Mouse (Mus musculus) heart, embryonic 14.5 days (tissue): Measurements from ENCODE around the gene Cldn15. TPM values are rescaled to one million over a fixed set of nuclear protein-coding genes. Genes with fewer than 3 reads are reported as not detected.

Experiments used
- ATAC-seq: fragments of 200-750 bp; cut with Nextera tagmentation; 2 replicates; pipeline ENCODE4 v1.8.0; 2017; ENCODE audit warnings: low read depth, moderate TSS enrichment; ENCODE audit not compliant: insufficient number of reproducible peaks, insufficient read depth, low FRiP score
- H3K27ac ChIP-seq, 2 experiments: fragments of 200-500 bp in 1 of 2; fragments of 300-500 bp in 1 of 2; sonication (generic) in 1 of 2; replicated peaks in 1 of 2; 2 replicates each; pipeline ENCODE4 v1.5.1; 2012 to 2014; ENCODE audit warnings: low read depth in 2 of 2, low read length in 2 of 2, control low read depth in 1 of 2, mild to moderate bottlenecking in 1 of 2, mixed read lengths in 1 of 2; ENCODE audit not compliant: control insufficient read depth in 1 of 2, insufficient read depth in 1 of 2
- H3K27me3 ChIP-seq: fragments of 300-500 bp; sonication (generic); 2 replicates; pipeline ENCODE4 v1.6.1; 2014; ENCODE audit warnings: mild to moderate bottlenecking, low read length, control low read depth; ENCODE audit not compliant: control insufficient read depth, insufficient read depth
- H3K36me3 ChIP-seq: fragments of 300-500 bp; sonication (generic); 2 replicates; pipeline ENCODE4 v1.6.1; 2014; ENCODE audit warnings: mild to moderate bottlenecking, control low read depth, low read length, mixed read lengths; ENCODE audit not compliant: control insufficient read depth, insufficient read depth
- H3K4me1 ChIP-seq, 2 experiments: fragments of 200-500 bp in 1 of 2; fragments of 300-500 bp in 1 of 2; sonication (generic) in 1 of 2; 2 replicates each; pipeline ENCODE4 v1.6.1; 2012 to 2014; ENCODE audit warnings: low read length in 2 of 2, control low read depth in 1 of 2, mixed read lengths in 1 of 2; ENCODE audit not compliant: control insufficient read depth in 2 of 2, insufficient read depth in 2 of 2
- H3K4me2 ChIP-seq: fragments of 300-500 bp; sonication (generic); 2 replicates; pipeline ENCODE4 v1.6.1; 2014; ENCODE audit warnings: mild to moderate bottlenecking, low read length
- H3K4me3 ChIP-seq, 2 experiments: fragments of 200-500 bp in 1 of 2; fragments of 300-500 bp in 1 of 2; sonication (generic) in 1 of 2; 2 replicates each; pipeline ENCODE4 v1.5.1; 2012 to 2014; ENCODE audit warnings: low read length in 2 of 2, mild to moderate bottlenecking in 2 of 2, control low read depth in 1 of 2, low read depth in 1 of 2, moderate library complexity in 1 of 2; ENCODE audit not compliant: control insufficient read depth in 1 of 2, insufficient read depth in 1 of 2
- H3K9ac ChIP-seq: fragments of 300-500 bp; sonication (generic); 2 replicates; pipeline ENCODE4 v1.6.1; 2014; ENCODE audit warnings: mild to moderate bottlenecking, low read length
- H3K9me3 ChIP-seq: fragments of 300-500 bp; sonication (generic); 2 replicates; pipeline ENCODE4 v1.6.1; 2016; ENCODE audit warnings: low read length, control low read depth; ENCODE audit not compliant: control insufficient read depth
- WGBS: fragments of 180-500 bp; shearing (Covaris S2); extraction: QIAGEN DNeasy Blood & Tissue Kit; methylation state at CpG from one replicate; pipeline ENCODE4 v1.1.7; 2014; 5-methylcytosine and 5-hydroxymethylcytosine counted together
- polyA plus RNA-seq: library from polyadenylated mRNA; unstranded; fragments of >200 nt; fragmentation: Nextera tagmentation; extraction: Ambion mirVana; gene quantifications from 2 replicates; pipeline ENCODE4 v1.2.1, GENCODE M21; 2014

Gene Cldn15
- polyA plus RNA-seq, 1 experiment from 2014 or later: 5.3 TPM

GRCm38 (mm10) chr5:136952153-136952552 is 14.3 kb upstream of the Cldn15 start:
- H3K9ac ChIP-seq: no peak overlapping the region
- no peak overlapping the region for H3K27ac ChIP-seq
- no peaks in the 10 kb centered on the region for H3K27me3 ChIP-seq
- H3K36me3 ChIP-seq: no peaks in the 10 kb centered on the region
- H3K4me2 ChIP-seq: 0 out of 2 replicates have a peak overlapping the region, but pooled peaks have one; percentile 77
- peaks cover 3 to 8% of the 10 kb centered on the region in 2 experiments; a peak in 3 of 4 replicates for H3K4me1 ChIP-seq
- no peak for ATAC-seq
- H3K9me3 ChIP-seq: no peaks in the 10 kb centered on the region
- WGBS: 55% methylated on average over 4 of the region's 4 CpGs
- H3K4me3 ChIP-seq: no peak overlapping the region

GRCm38 (mm10) chr5:136953015-136953414 is 13.4 kb upstream of the Cldn15 start, which contains the start of gene Fis1:
Gene Fis1 (plus strand): TSS chr5:136953275.
- H3K27me3 ChIP-seq: no peaks in the 10 kb centered on the region
- H3K9ac ChIP-seq: peak within 1 kb of the TSS; percentile 89
- peak within 1 kb of the TSS; percentile 77 for H3K4me2 ChIP-seq
- peak within 1 kb of the TSS; percentile 85 to 89 for H3K4me3 ChIP-seq
- ATAC-seq: peak; percentile 99
- H3K36me3 ChIP-seq: no peaks in the 10 kb centered on the region
- no peaks in the 10 kb centered on the region for H3K9me3 ChIP-seq
- WGBS: under 1% methylated on average over 23 of the region's 23 CpGs
- H3K4me1 ChIP-seq: peaks cover 3 to 8% of the 10 kb centered on the region in 2 experiments; a peak in 3 of 4 replicates
- H3K27ac ChIP-seq: peak within 1 kb of the TSS; percentile 68 to 71

DNA sequence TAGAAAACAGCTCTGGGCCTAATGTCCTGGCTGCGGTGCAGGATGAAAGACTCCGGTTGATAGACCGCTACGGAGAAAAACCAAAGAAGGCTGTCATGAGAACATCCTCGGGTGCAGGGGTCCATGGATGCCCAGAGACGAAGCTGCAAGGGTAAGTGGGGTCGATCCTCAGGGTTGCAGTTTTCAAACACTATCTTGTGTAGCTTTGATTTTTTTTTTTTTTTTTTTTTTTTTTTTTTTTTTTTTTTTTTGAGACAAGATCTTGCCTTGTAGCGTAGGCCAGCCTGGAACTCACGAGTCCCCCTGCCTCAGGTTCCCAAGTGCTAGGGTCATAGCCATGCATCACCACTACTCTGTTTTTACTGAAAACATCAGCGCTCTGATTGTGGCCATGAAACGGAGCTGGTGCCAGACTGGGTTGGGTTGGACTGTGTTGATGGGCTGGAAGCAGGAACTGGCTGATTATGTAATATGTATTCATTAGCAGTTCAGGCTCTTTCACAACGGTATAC is 12.9 kb upstream of the Cldn15 start:
- H3K4me1 ChIP-seq: peaks cover 3 to 8% of the 10 kb centered on the region in 2 experiments; a peak in 3 of 4 replicates
- no peaks in the 10 kb centered on the region for H3K36me3 ChIP-seq
- peak; percentile 14; the same call in 1 of the 2 replicates for ATAC-seq
- peak overlapping the region; percentile 85 to 89 for H3K4me3 ChIP-seq
- H3K27me3 ChIP-seq: no peaks in the 10 kb centered on the region
- peak overlapping the region; percentile 77 for H3K4me2 ChIP-seq
- no peaks in the 10 kb centered on the region for H3K9me3 ChIP-seq
- peak overlapping the region; percentile 68 to 71 for H3K27ac ChIP-seq
- 2% methylated on average over 12 of the region's 12 CpGs for WGBS
- peak overlapping the region; percentile 89 for H3K9ac ChIP-seq

DNA sequence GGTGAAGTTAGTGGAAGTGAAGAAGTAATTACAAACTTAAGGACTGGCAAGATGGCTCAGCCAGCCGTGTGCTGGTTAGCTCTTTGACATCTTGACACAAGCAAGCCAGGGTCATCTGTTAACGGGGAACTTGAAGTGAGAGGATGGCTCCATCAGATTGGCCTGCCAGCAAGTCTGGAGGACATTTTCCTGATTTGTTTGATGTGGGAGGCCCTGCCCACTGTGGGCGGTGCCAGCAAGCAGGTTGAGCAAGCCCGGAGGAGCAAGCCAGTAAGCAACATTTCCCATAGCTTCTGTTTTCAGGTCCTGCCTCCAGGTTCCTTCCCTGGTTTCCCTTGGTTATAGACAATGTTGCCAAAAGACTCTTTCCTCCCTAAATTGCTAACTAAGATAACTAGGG is 10.8 kb upstream of the Cldn15 start:
- WGBS: 69% methylated on average over 4 of the region's 4 CpGs
- Histone ChIP-seq H3K36me3 (no peaks in the 10 kb centered on the region), H3K27ac (no peak overlapping the region), H3K4me2 (no peak overlapping the region), H3K4me1 (peaks cover 3 to 8% of the 10 kb centered on the region in 2 experiments; a peak in 3 of 4 replicates), H3K9ac (no peak overlapping the region), H3K4me3 (no peak overlapping the region), H3K9me3 (no peaks in the 10 kb centered on the region), H3K27me3 (no peaks in the 10 kb centered on the region)
- no peak for ATAC-seq

DNA sequence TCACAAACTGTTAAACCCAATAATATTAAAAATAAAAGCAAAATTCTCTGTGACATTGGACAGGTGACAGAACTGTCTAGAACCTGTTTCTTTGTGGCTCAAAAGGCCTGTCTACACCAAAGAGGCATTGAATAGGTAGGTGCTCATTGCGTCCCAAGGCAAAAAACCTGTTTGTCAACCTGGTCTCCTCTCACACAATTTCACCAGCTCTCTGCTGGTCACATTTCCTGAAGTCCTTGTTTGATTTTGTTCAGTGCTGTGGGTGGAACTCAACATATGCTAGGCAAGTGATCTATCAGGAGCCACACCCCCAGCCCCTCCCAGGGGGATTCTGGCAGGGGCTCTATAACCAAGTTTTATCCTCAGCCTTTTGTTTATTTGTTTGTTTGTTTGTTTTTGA is 9.2 kb upstream of the Cldn15 start:
- H3K4me1 ChIP-seq: peaks cover 7 to 14% of the 10 kb centered on the region in 2 experiments
- ATAC-seq: no peak
- H3K4me3 ChIP-seq: no peak overlapping the region
- 96% methylated on average over 1 of the region's 1 CpGs for WGBS
- H3K27me3 ChIP-seq: no peaks in the 10 kb centered on the region
- no peak overlapping the region for H3K27ac ChIP-seq
- H3K4me2 ChIP-seq: no peak overlapping the region
- H3K9ac ChIP-seq: no peak overlapping the region
- no peaks in the 10 kb centered on the region for H3K9me3 ChIP-seq
- H3K36me3 ChIP-seq: no peaks in the 10 kb centered on the region

DNA sequence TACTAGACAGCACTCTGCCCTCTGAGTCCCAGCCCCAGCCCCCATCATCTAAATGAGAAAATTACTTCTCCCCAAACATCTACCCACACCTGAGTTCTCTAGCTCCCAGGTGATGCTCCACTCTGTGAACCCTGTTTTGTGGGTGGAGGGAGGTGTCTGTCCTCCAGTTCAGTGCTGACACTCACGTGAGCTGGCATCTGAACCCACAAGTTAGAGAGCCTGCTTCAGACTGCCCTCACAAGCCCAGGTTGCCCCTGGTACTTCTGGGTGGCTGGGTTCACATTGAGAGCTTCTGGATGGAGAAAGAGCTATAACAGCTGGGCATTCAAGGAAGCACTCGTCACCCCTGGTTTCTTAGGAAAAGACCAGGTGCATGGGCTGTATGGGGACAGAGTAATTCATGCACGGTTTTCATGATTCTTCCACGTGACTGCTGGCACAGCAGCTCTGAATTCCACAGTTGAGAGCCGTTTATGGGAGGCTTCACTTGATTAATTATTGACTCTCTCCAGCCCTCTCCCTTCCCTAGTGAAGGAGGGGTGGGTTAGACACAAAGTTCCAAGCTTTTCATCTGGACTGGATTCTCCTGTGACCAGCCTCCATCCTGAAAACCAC is 7.3 kb upstream of the Cldn15 start:
- Histone ChIP-seq H3K4me3 (no peak overlapping the region), H3K9ac (no peak overlapping the region), H3K27me3 (no peaks in the 10 kb centered on the region), H3K4me1 (peaks cover 6 to 16% of the 10 kb centered on the region in 2 experiments), H3K9me3 (no peaks in the 10 kb centered on the region), H3K27ac (no peak overlapping the region), H3K4me2 (no peak overlapping the region), H3K36me3 (peaks cover 14% of the 10 kb centered on the region)
- 78% methylated on average over 5 of the region's 5 CpGs for WGBS
- no peak for ATAC-seq

DNA sequence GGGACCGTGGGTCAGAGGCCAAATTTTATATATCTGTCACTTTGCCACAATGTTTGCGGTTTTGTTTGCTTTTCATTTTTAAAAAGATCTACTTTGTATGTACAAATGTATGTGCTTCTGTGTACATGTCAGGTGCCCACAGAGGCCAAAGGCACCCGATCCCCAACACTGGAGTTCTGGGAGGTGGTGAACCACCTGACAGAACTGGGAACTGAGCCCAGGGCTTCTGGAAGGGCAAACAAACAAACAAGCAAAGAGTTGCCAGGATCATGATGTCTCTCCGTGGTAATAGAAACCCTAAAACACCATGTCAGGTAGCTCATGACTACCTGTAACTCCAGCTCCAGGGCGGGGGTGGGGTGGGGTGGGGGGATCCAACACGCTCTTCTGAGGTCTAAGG is 6.4 kb upstream of the Cldn15 start:
- WGBS: 90% methylated on average over 6 of the region's 6 CpGs
- no peak overlapping the region for H3K27ac ChIP-seq

More for the DNA sequence above, 6.4 kb upstream of the Cldn15 start:
- Histone ChIP-seq H3K27me3 (no peaks in the 10 kb centered on the region), H3K9me3 (no peaks in the 10 kb centered on the region), H3K4me3 (no peak overlapping the region), H3K9ac (no peak overlapping the region), H3K4me2 (no peak overlapping the region), H3K4me1 (peaks cover 4 to 14% of the 10 kb centered on the region in 2 experiments), H3K36me3 (peaks cover 23% of the 10 kb centered on the region)
- ATAC-seq: no peak
